Mouse (Mus musculus) MN1 (cell line): ENCODE data around the gene Jup.
"Not testable (repeated sequence)": the region's sequence is repeated elsewhere in the genome, so short reads cannot be mapped to it uniquely, and the experiment has no call there.

Experiments
- DNase-seq: peaks from one replicate; pipeline ENCODE4 v3.0.0-alpha.2; 2016; ENCODE audit warnings: low spot score

The Jup gene

DNA sequence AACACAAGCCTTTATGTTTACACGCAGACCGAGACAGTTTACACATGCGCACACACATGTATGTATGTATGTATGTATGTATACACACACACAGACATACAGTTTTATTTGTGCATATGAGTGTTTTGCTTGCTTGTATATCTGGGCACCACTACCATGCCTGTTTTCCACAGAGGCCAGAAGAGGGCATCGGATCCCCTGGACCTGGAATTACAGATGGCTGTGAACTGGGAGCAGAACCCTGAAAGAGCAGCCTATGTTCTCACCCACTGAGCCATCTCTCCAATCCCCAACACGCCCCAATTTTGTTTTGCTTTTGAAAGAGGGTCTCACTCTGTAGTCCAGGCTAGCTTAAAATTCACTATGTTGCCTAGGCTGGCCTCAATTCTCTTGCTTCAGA lies 40.2 kb downstream of the Jup start:
- DNase-seq = no peak

- DNase-seq = peak; percentile 65
Measured at GRCm38 (mm10) chr11:100356819-100357211, 40.7 kb downstream of the Jup start.

GRCm38 (mm10) chr11:100355972-100356818 lies 41.4 kb downstream of the Jup start, which contains the start of gene Hap1:
Hap1 (minus strand) TSS chr11:100356128.
- DNase-seq = peak; percentile 88

GRCm38 (mm10) chr11:100355151-100355951 lies 42.2 kb downstream of the Jup start:
- DNase-seq = peak; percentile 79

DNA sequence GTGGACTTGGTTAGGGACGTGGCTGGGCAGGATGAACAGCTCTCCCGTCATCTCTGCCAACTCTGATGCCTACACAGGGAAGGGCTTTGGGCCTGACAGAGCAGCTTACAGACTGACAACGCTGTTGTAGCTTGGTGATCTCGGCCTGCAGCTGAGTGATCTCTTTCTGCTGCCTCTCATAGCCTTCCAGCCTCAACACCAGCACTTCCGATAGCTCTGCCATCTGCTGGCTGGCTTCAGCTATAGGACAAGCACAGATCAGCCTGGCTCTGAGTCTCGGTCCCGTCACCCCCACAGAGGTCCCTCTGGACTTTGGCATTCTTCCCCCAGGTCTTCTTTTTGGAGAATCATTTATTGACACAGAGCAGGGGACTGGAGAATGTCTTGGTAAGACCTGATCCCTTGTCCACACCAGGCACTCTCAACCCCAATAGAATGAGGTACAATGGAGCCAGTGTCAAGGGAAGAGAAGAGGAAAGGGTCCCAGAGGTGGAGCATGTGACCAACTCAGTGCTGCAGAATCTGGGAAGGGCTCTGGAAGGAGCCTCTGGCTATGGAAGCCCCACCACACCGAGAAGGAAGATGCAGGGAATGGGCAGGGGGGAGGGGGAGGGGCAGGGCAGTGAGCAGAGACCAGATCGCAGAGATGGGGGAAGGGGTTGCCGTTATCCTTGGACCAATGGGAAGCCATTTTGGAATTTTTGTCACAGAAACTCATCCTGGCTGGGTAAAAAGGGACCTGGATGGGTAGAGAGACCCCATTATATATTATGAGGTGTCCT lies 45.3 kb downstream of the Jup start:
- peak; percentile 35 for DNase-seq

- no peak for DNase-seq
Measured at GRCm38 (mm10) chr11:100344269-100344668, 53.3 kb downstream of the Jup start.

GRCm38 (mm10) chr11:100335731-100336130 lies 61.8 kb downstream of the Jup start:
- DNase-seq = no peak

DNA sequence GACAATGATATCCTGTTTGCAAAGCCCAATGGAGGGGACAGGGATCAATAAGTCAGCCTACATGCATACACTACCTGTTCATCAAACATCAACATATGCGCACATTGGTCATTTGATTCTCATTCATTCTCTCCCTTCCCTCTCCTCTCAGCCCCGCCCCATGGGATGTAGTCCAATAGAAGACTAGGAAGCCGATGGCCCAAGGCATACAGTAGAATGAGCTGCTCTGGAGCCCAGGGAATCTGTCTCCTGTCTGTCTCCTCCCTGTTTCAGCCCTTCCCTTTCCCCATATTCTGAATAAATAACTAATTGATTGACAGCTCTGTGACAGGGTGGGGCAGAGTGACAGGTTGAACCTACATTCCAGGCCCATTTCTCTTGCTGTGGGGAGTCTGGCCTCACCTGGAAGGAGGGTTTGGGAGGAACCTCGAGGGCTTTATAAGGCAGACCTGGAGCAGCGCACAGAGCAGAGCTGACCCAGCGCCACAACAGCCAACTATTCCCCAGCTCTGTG lies 63.6 kb downstream of the Jup start, which contains the start of gene Gast:
Gene Gast, plus strand, starts transcription at position 464 of the 514 bp plus-strand sequence.
- DNase-seq = no peak

- peak; percentile 66 for DNase-seq
Measured at GRCm38 (mm10) chr11:100332766-100333515, 64.6 kb downstream of the Jup start.

DNA sequence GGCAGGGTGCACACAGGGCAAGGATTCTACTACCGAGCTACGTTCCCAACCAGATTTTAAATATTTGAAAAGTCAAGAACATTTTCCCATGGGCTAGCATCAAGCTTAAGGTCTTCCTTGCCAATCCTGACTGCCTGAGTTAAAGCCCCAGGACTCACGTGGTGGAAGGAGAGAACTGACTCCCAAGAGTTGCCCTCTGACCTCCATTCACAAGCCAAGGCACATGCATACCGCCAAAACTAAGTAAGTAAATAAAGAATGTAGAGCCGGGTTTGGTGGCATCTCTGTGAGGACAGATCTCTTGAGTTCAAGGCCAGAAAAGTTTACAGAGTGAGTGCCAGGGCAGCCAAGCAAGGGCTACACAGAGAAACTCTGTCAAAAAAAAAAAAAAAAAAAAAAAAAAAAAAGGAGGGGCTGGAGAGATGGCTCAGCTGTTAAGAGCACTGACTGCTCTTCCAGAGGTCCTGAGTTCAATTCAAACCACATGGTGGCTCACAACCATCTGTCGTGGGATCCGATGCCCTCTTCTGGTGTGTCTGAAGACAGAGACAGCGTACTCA lies 66.7 kb downstream of the Jup start:
- not testable (repeated sequence) for DNase-seq

- peak; percentile 50 for DNase-seq
Measured at GRCm38 (mm10) chr11:100330235-100330634, 67.3 kb downstream of the Jup start.

GRCm38 (mm10) chr11:100327761-100328160 lies 69.8 kb downstream of the Jup start:
- peak; percentile 31 for DNase-seq

DNA sequence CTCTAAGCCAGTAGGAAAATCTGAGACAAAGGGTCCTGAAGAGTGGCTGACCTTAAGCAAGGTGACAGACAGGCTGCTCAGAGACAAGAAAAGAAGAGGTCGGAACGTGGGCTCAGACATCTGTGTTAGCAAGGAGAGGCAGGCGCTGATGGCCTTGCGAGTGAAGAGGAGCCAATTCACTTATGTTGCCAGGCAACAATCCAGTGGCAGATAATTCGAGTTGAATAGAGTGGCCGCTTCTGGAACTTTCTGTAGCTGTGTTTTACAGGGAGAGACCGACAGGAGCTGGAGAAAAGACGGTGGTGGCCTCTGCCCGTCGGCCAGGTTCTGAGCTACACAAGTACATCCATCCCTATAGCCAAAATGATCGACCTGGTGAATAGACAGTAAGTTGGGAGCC lies 70.2 kb downstream of the Jup start:
- DNase-seq = peak; percentile 63

- DNase-seq = no peak
Measured at GRCm38 (mm10) chr11:100325062-100325629, 72.4 kb downstream of the Jup start.

GRCm38 (mm10) chr11:100323578-100323977 lies 74.0 kb downstream of the Jup start:
- DNase-seq = peak; percentile 85

DNA sequence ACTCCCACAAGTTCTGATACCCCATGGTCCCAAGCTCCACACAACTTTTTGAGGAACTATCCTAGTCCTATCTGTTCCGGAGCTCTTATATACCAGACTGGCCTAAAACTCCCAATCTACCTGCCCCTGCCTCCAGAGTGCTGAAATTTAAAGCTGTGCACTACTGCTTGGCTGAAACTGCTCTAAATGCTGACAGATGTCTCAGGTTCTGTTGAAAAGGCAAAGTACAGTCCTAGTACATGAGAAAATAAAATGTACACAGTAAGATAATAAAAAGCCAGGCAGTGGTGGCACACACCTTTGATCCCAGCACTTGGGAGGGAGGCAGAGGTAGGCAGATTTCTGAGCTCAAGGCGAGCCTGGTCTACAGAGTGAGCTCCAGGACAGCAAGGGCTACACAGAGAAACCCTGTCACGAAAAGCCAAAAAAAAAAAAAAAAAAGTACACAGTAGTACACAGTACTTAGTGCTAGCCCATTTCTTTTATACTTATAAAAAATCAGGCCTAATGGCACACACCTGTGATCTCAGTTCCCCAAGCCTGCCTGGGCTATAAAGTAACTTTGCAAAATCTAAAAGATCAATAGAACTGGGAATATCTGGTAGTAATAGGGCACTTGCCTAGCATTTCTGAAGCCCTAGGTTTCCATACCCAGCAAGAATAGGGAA lies 74.8 kb downstream of the Jup start:
- peak; percentile 28 for DNase-seq

DNA sequence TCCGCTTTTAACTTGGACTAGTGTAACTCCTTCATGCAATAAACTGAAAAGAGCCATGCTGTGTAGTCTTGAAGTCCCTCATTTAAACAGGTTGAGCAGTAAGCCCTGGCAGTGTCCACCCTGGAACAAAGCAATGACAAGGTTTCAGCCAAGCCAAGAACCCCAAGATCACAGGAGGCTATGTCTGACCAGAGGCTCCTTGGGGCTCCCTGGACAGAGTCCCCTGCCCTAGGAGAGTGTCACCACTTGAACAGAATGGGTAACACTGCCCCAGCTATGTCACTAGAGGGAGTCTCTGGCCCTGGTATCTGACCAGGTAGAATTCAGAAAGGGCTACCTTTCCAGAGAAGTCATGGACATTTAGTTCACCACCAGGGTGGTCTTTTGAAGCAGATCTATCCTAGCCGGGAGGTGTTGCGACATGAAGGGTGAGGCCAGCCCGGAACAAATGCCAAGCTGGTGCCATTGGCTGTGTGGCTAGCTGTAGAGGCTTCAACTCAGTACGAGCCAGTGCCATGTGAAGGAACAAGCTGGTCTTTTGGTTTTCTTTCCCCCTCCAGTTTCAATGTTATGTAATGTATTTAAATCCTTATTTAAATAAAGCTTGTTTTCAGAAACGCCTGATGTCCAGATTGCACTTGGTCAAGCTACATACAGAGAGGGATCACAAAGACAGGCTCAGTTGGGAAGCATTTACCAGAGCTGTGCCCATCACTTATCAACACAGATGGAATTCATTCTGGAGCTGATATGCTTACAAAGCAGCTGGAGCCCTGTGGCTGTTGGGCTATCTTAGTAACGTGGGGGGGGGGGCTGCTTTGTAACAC lies 75.9 kb downstream of the Jup start:
- DNase-seq = peak; percentile 32

- not testable (repeated sequence) for DNase-seq
Measured at GRCm38 (mm10) chr11:100320701-100321410, 76.7 kb downstream of the Jup start.
